ENCODE assay signal across 9 mouse cellular contexts in the genomic region with DNA sequence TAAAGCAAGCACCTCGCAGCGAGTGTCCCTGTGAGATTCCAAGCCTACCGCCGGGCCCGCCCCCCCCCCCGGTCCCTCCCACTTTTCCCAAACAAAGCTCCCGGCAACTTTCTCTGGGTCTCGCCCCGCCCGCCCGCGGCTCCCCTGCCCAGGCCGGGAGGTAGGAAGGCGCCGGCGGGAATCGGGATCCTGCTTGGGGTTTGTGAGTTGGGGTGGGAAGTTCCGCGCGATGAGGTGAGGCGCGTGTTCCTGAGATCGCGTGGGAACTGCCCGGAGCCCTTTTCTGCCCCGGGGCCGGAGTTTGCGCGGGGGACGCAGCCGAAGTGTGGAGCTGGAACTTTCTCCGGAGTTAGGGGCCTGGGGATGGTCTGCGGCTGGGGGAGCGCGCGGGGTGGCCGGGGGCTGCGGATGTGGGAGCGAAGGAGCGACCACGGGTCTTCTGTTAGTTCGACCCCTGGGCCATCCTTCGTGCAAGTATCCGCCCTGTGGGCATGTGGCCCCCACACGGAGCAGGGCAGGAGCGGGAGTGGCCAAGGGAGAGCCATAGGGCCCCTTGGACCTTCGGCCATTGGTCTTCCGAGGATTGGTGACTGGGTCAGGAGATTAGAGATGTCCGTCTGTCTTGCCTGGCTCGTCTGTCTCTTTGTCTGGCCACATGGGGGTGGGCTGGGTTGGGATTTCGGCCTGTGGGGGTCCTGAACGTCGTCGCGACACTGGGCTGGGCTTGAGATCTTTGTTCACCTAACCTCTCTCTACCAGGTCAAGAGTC. TPM values are rescaled to one million over a fixed set of nuclear protein-coding genes. Genes with fewer than 3 reads are reported as not detected.
A peak's percentile ranks its signal among the peaks of the same experiment; 100 is the strongest.
DNase-seq lines count a peak whose midpoint lies in the region; ATAC-seq and TF ChIP-seq lines count a peak whose summit lies in the region.
"Had no signal": no experiment of that assay in that cellular context is flagged by ENCODE, and none has a peak within 500 bp of the region (broad histone marks: within the 10 kb centered on the region; RNA-seq: fewer than 3 reads in every experiment).

A gene (plus strand): TSS at position 81 of the 769 bp plus-strand sequence.

- peak within 1 kb of the TSS; percentile 88 for H3K4me2 ChIP-seq in heart, postnatal 0 days (ENCODE audit: low read depth, low read length)
- H3K4me2 ChIP-seq in limb, embryonic 13.5 days (replicated peaks) = peak within 1 kb of the TSS; percentile 96
- H3K4me2 ChIP-seq in midbrain, embryonic 16.5 days (ENCODE audit: low read length) = peak within 1 kb of the TSS; percentile 71

- TF ChIP-seq EP300 in heart, postnatal 0 days (IDR thresholded peaks at IDR 0.05; ENCODE audit: low read depth) = no peak

- DNase-seq in heart, adult 11 months = peak; percentile 96
- no peak for DNase-seq in heart, adult 8-10 months (ENCODE audit: low spot score)
- peak; percentile 90 for DNase-seq in embryo, embryonic 11 days
- peak; percentile 42 for DNase-seq in heart, postnatal 0 days (ENCODE audit: low spot score)
- DNase-seq in frontal cortex, postnatal 14 days (ENCODE audit: low spot score in 2 of 2) = no peak
- DNase-seq in natural killer cell, adult 2 months (ENCODE audit: low spot score in 2 of 2) = no peak

- H3K36me3 ChIP-seq in heart, postnatal 0 days (replicated peaks; ENCODE audit: control insufficient read depth, insufficient read depth, low read length) = peaks cover 18% of the 10 kb centered on the region
- H3K36me3 ChIP-seq in limb, embryonic 13.5 days = peaks cover 39% of the 10 kb centered on the region
- no peaks in the 10 kb centered on the region for H3K36me3 ChIP-seq in midbrain, embryonic 16.5 days (ENCODE audit: control insufficient read depth, insufficient read depth, low read length)
- H3K36me3 ChIP-seq: G1E had no signal

- peak; percentile 62 for ATAC-seq in heart, postnatal 0 days (ENCODE audit: insufficient read depth, low read depth)
- ATAC-seq in limb, embryonic 13.5 days (ENCODE audit: low FRiP score, low read depth) = peak; percentile 51
- ATAC-seq in midbrain, embryonic 16.5 days = peak; percentile 59; the same call in 1 of the 2 replicates

- 2% methylated on average over 54 of the region's 55 CpGs for WGBS in heart, postnatal 0 days
- WGBS in limb, embryonic 13.5 days = under 1% methylated on average over 55 of the region's 55 CpGs
- WGBS in midbrain, embryonic 16.5 days = under 1% methylated on average over 54 of the region's 55 CpGs

- no peaks in the 10 kb centered on the region for H3K4me1 ChIP-seq in heart, postnatal 0 days (ENCODE audit: control insufficient read depth, insufficient read depth)
- peaks cover 45% of the 10 kb centered on the region for H3K4me1 ChIP-seq in limb, embryonic 13.5 days
- H3K4me1 ChIP-seq in midbrain, embryonic 16.5 days (ENCODE audit: control insufficient read depth, insufficient read depth, low read length) = peaks cover 14% of the 10 kb centered on the region

- peak within 1 kb of the TSS; percentile 79 for H3K27ac ChIP-seq in heart, postnatal 0 days (ENCODE audit: low read depth)
- peak within 1 kb of the TSS; percentile 99 for H3K27ac ChIP-seq in limb, embryonic 13.5 days
- peak within 1 kb of the TSS; percentile 75 for H3K27ac ChIP-seq in midbrain, embryonic 16.5 days (ENCODE audit: low read length)

- H3K4me3 ChIP-seq in heart, postnatal 0 days (ENCODE audit: low read depth, low read length) = peak within 1 kb of the TSS; percentile 69
- H3K4me3 ChIP-seq in limb, embryonic 13.5 days = peak within 1 kb of the TSS; percentile 88
- peak within 1 kb of the TSS; percentile 46 for H3K4me3 ChIP-seq in midbrain, embryonic 16.5 days (ENCODE audit: low read depth, low read length)

- TF ChIP-seq CTCF in heart, postnatal 0 days (IDR thresholded peaks at IDR 0.05; ENCODE audit: low read depth) = no peak

- H3K9ac ChIP-seq in heart, postnatal 0 days (replicated peaks; ENCODE audit: low read depth, low read length) = peak within 1 kb of the TSS; percentile 83
- peak within 1 kb of the TSS; percentile 99 for H3K9ac ChIP-seq in limb, embryonic 13.5 days
- H3K9ac ChIP-seq in midbrain, embryonic 16.5 days (ENCODE audit: low read depth, low read length) = peak within 1 kb of the TSS; percentile 70

- H3K27me3 ChIP-seq in heart, postnatal 0 days (ENCODE audit: control insufficient read depth, insufficient read depth, low read length) = peaks cover 15% of the 10 kb centered on the region
- peaks cover 26% of the 10 kb centered on the region for H3K27me3 ChIP-seq in limb, embryonic 13.5 days
- peaks cover 14% of the 10 kb centered on the region for H3K27me3 ChIP-seq in midbrain, embryonic 16.5 days (ENCODE audit: control insufficient read depth, insufficient read depth, low read depth, low read length)

- H3K9me3 ChIP-seq in heart, postnatal 0 days (replicated peaks; ENCODE audit: control insufficient read depth, low read length) = no peaks in the 10 kb centered on the region
- no peaks in the 10 kb centered on the region for H3K9me3 ChIP-seq in limb, embryonic 13.5 days
- H3K9me3 ChIP-seq in midbrain, embryonic 16.5 days (replicated peaks; ENCODE audit: control insufficient read depth, low read length, poor library complexity, severe bottlenecking) = no peaks in the 10 kb centered on the region
- H3K9me3 ChIP-seq: G1E had no signal

RNA-seq across cellular contexts. Expression of the gene that starts here (rescaled TPM):
- 10 to 100 TPM in 1 of 4 experiments, 1 to 10 TPM in 3; 6.2 to 10.4 (median 8.0) TPM for total RNA-seq in heart, adult 8-10 months (2022)
- total RNA-seq in heart, postnatal 0 days (2014; rRNA removed; ENCODE audit: low replicate concordance) = 50.6 and 72.2 TPM in 2 replicates
- 41.1 and 42.8 TPM in 2 replicates for polyA plus RNA-seq in heart, postnatal 0 days (2015; fragmentation: Nextera tagmentation; extraction: Ambion mirVana)
- 259 and 263 TPM in 2 replicates for polyA plus RNA-seq in limb, embryonic 13.5 days (2015; fragmentation: Nextera tagmentation; extraction: Ambion mirVana)
- 30.5 and 39.5 TPM in 2 replicates for polyA plus RNA-seq in midbrain, embryonic 16.5 days (2015; fragmentation: Nextera tagmentation; extraction: Ambion mirVana)
- polyA plus RNA-seq: G1E had no signal

Comparison
In these comparisons a context has a peak if more than half of its experiments do, and no peak if none do; other contexts are left out.
1. DNase-seq: peak in heart, adult 11 months (single experiment), embryo, embryonic 11 days (single experiment) and heart, postnatal 0 days (single experiment); none in heart, adult 8-10 months (single experiment), frontal cortex, postnatal 14 days (0 of 2) and natural killer cell, adult 2 months (0 of 2).
2. Peak in every context shown above with its lines, with median percentiles within 50 percentile points of each other: ATAC-seq, H3K27ac ChIP-seq, H3K4me2 ChIP-seq, H3K4me3 ChIP-seq and H3K9ac ChIP-seq.